Mouse (Mus musculus): ENCODE data around the gene Itgav. TPM values are rescaled to one million over a fixed set of nuclear protein-coding genes. Genes with fewer than 3 reads are reported as not detected.

The Itgav gene
- total and polyA plus RNA-seq, 3 experiments = 6.5 to 7.2 TPM; not detected in 1

- no peak for DNase-seq (ENCODE audit: low read depth, low spot score)
- H3K79me2 ChIP-seq (ENCODE audit: control insufficient read depth, insufficient read depth, low read length, poor library complexity) = no peaks in the 10 kb centered on the region
- H3K9ac ChIP-seq (ENCODE audit: control insufficient read depth, low read depth, low read length, poor library complexity, severe bottlenecking) = no peak overlapping the region
- no peaks in the 10 kb centered on the region for H3K4me1 ChIP-seq (ENCODE audit: control insufficient read depth in 1 of 2, insufficient read depth in 2 of 2, low read length in 2 of 2)
- H3K27me3 ChIP-seq (ENCODE audit: control insufficient read depth in 1 of 2, insufficient read depth in 2 of 2, low read length in 2 of 2) = no peaks in the 10 kb centered on the region
- no peak overlapping the region for H3K4me3 ChIP-seq (ENCODE audit: control insufficient read depth in 1 of 2, insufficient read depth in 1 of 2, low read depth in 2 of 2, low read length in 2 of 2)
- H3K36me3 ChIP-seq (ENCODE audit: control insufficient read depth in 1 of 2, insufficient read depth in 2 of 2, low read length in 2 of 2) = peaks cover 0 to 4% of the 10 kb centered on the region in 2 experiments; a peak in 2 of 4 replicates
- H3K9me3 ChIP-seq (replicated peaks; ENCODE audit: insufficient read depth, low read length) = no peaks in the 10 kb centered on the region
- TF ChIP-seq POLR2AphosphoS2 (IDR thresholded peaks at IDR 0.05; ENCODE audit: low read length) (no peak), MAZ (IDR thresholded peaks at IDR 0.05; ENCODE audit: low read depth, low read length) (no peak), GABPA (IDR thresholded peaks at IDR 0.05; ENCODE audit: low read depth, low read length) (no peak), MYB (IDR thresholded peaks at IDR 0.05; ENCODE audit: low read depth, low read length) (no peak), SIN3A (IDR thresholded peaks at IDR 0.05; ENCODE audit: low read length) (no peak), MEF2A (IDR thresholded peaks at IDR 0.05; ENCODE audit: extremely low read depth, insufficient replicate concordance, low read depth, low read length, poor library complexity, severe bottlenecking) (no peak), TCF12 (IDR thresholded peaks at IDR 0.05; ENCODE audit: low read depth, low read length) (no peak), ZC3H11A (IDR thresholded peaks at IDR 0.05; ENCODE audit: low read depth, low read length) (no peak), CHD1 (IDR thresholded peaks at IDR 0.05; ENCODE audit: low read depth, low read length) (no peak), NRF1 (IDR thresholded peaks at IDR 0.05; ENCODE audit: insufficient read depth, low read depth, low read length, poor library complexity, severe bottlenecking) (no peak), CTCF (IDR thresholded peaks at IDR 0.05 in 2 of 3, conservative IDR thresholded peaks at IDR 0.05 in 1 of 3; ENCODE audit: control insufficient read depth in 1 of 3, insufficient read depth in 1 of 3, low read depth in 2 of 3, low read length in 3 of 3, poor library complexity in 1 of 3, severe bottlenecking in 1 of 3) (no peak), KAT2A (conservative IDR thresholded peaks at IDR 0.05; ENCODE audit: low read depth, low read length) (no peak), RAD21 (IDR thresholded peaks at IDR 0.05; ENCODE audit: low read depth, low read length) (no peak), POLR2A (IDR thresholded peaks at IDR 0.05; ENCODE audit: control insufficient read depth in 1 of 2, insufficient read depth in 1 of 2, low read depth in 1 of 2, low read length in 2 of 2, poor library complexity in 1 of 2) (no peak), E2F4 (IDR thresholded peaks at IDR 0.05; ENCODE audit: borderline replicate concordance, low read depth, low read length) (no peak), RCOR1 (IDR thresholded peaks at IDR 0.05; ENCODE audit: low read depth, low read length) (no peak), CHD2 (IDR thresholded peaks at IDR 0.05; ENCODE audit: low read length) (no peak), UBTF (IDR thresholded peaks at IDR 0.05; ENCODE audit: borderline replicate concordance, insufficient read depth, low read depth, low read length) (no peak), BHLHE40 (IDR thresholded peaks at IDR 0.05; ENCODE audit: borderline replicate concordance, low read depth, low read length) (no peak), ZKSCAN1 (IDR thresholded peaks at IDR 0.05; ENCODE audit: low read depth, low read length) (no peak)
- H3K27ac ChIP-seq (ENCODE audit: control insufficient read depth, low read depth, low read length) = no peak overlapping the region
Measured at GRCm38 (mm10) chr2:83795766-83796165, 71.6 kb downstream of the Itgav start.

GRCm38 (mm10) chr2:83797902-83798497, 73.8 kb downstream of the Itgav start:
- Histone ChIP-seq H3K4me3 (ENCODE audit: control insufficient read depth in 1 of 2, insufficient read depth in 1 of 2, low read depth in 2 of 2, low read length in 2 of 2) (no peak overlapping the region), H3K4me1 (ENCODE audit: control insufficient read depth in 1 of 2, insufficient read depth in 2 of 2, low read length in 2 of 2) (no peaks in the 10 kb centered on the region), H3K27me3 (ENCODE audit: control insufficient read depth in 1 of 2, insufficient read depth in 2 of 2, low read length in 2 of 2) (no peaks in the 10 kb centered on the region), H3K27ac (ENCODE audit: control insufficient read depth, low read depth, low read length) (no peak overlapping the region), H3K36me3 (ENCODE audit: control insufficient read depth in 1 of 2, insufficient read depth in 2 of 2, low read length in 2 of 2) (peaks cover 0 to 6% of the 10 kb centered on the region in 2 experiments; a peak in 2 of 4 replicates), H3K9me3 (replicated peaks; ENCODE audit: insufficient read depth, low read length) (no peaks in the 10 kb centered on the region), H3K9ac (ENCODE audit: control insufficient read depth, low read depth, low read length, poor library complexity, severe bottlenecking) (no peak overlapping the region), H3K79me2 (ENCODE audit: control insufficient read depth, insufficient read depth, low read length, poor library complexity) (no peaks in the 10 kb centered on the region)
- DNase-seq (ENCODE audit: low read depth, low spot score) = no peak
- TF ChIP-seq ZC3H11A (IDR thresholded peaks at IDR 0.05; ENCODE audit: low read depth, low read length) (no peak), E2F4 (IDR thresholded peaks at IDR 0.05; ENCODE audit: borderline replicate concordance, low read depth, low read length) (no peak), USF2 (IDR thresholded peaks at IDR 0.05; ENCODE audit: borderline replicate concordance in 1 of 2, insufficient read depth in 1 of 2, low read depth in 1 of 2, low read length in 2 of 2) (no peak), NRF1 (IDR thresholded peaks at IDR 0.05; ENCODE audit: insufficient read depth, low read depth, low read length, poor library complexity, severe bottlenecking) (no peak), ZMIZ1 (IDR thresholded peaks at IDR 0.05; ENCODE audit: low read depth, low read length) (no peak), TAL1 (IDR thresholded peaks at IDR 0.05; ENCODE audit: low read length) (no peak), POLR2A (IDR thresholded peaks at IDR 0.05; ENCODE audit: control insufficient read depth in 1 of 2, insufficient read depth in 1 of 2, low read depth in 1 of 2, low read length in 2 of 2, poor library complexity in 1 of 2) (no peak), NELFE (IDR thresholded peaks at IDR 0.05; ENCODE audit: low read depth, low read length) (no peak), SIN3A (IDR thresholded peaks at IDR 0.05; ENCODE audit: low read length) (no peak), ZNF384 (IDR thresholded peaks at IDR 0.05; ENCODE audit: low read depth, low read length) (no peak), RCOR1 (IDR thresholded peaks at IDR 0.05; ENCODE audit: low read depth, low read length) (no peak), CHD2 (IDR thresholded peaks at IDR 0.05; ENCODE audit: low read length) (no peak), MXI1 (IDR thresholded peaks at IDR 0.05; ENCODE audit: low read depth, low read length) (no peak), RAD21 (IDR thresholded peaks at IDR 0.05; ENCODE audit: low read depth, low read length) (no peak)
